Mouse (Mus musculus) monocyte, adult 59 days (primary cell): ENCODE measurements around the gene Serp1. TPM values are rescaled to one million over a fixed set of nuclear protein-coding genes. Genes with fewer than 3 reads are reported as not detected.

Source experiments
- total RNA-seq, 2 experiments: library from RNA; stranded (reverse); gene quantifications; one replicate each; pipeline ENCODE4 v1.2.4; 2023

Gene Serp1
- total RNA-seq = 100 to 1,000 TPM in 1 of 2 experiments, 10 to 100 TPM in 1; 97.1 to 121 TPM

DNA sequence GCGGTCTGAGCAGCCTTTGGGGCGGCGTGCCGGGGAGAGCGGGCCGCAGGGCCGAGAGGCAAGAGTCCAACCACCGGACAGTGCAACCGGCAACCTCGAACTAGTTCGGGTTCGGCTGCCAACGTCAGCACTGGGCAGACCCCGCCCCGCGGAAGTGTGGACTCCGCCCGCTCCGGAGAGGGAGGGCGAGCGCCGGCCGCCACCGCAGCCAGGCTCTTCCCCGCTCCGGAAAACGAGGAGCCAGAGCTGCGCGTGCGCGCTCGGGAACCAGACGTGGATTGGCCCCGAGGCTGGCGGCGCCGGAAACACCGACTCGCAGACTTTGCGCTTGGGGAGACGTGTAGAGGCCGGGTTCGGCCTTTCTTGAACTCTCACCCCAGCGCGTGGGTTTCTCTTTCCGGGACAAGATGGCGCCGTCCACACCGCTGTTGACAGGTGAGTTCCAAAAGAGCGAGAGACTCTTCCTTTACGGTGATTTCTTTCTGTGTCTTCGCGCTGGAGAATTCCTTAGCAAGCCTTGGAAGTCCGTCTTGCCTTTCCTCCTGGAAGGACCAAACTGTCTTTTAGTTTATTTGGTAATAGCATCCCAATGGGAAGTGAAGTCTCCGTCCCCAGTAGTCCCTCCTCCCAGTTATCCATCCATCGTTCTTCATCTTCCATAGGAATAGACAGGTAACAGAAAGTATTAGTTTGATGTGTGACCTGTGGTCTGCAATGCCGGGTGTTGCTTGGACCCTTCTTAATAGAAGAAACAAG, at the start of gene Serp1, which contains the start of gene Eif2a:
Serp1 (minus strand) TSS at position 241 of the 756 bp plus-strand sequence.
Eif2a (plus strand) TSS at position 170 of the 756 bp plus-strand sequence.

Other genes with a start within 250 kb of the Serp1 start
- 10 to 100 TPM; 49.7 to 50.5 TPM for gene Tsc22d2, start 111.2 kb downstream of the Serp1 start, total RNA-seq
- 10 to 100 TPM; 51.5 to 57.6 TPM for gene Eif2a, start 71 bp downstream of the Serp1 start, total RNA-seq
- gene Selenot, start 50.7 kb upstream of the Serp1 start, total RNA-seq = 100 to 1,000 TPM in 1 of 2 experiments, 10 to 100 TPM in 1; 95.1 to 100 TPM
- gene Erich6, start 111.3 kb upstream of the Serp1 start, total RNA-seq = not detected
- gene Siah2, start 166.5 kb upstream of the Serp1 start, total RNA-seq = 10 to 100 TPM; 55.1 to 59.1 TPM